Mouse (Mus musculus): ENCODE results near the gene Islr. TPM values are rescaled to one million over a fixed set of nuclear protein-coding genes. Genes with fewer than 3 reads are reported as not detected.

Islr gene
- polyA plus RNA-seq, 1 experiment from 2014 or later, result 210 TPM

DNA sequence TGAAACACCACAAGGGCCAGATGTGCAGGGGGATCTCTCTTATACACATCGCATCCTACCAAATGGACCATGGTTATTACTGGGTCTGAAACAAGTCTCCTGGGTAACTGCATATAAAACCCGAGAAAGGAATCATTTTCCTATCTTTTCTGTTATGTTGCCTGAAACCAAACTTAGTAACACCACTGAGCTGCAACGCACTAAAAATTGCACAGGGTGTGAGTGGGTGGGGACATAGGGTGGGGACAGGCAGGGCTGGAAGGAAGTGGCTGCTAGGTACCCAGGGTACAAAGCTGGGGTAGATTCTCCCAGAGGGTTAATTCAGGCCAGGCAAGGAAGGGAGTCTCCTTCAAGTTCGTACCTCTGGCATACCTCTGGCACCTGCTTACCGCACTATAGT, 38.6 kb upstream of the Islr start:
- Histone ChIP-seq H3K36me3 (0 out of 2 replicates have a peak, but pooled peaks cover 3% of the 10 kb centered on the region), H3K27me3 (no peaks in the 10 kb centered on the region), H3K4me1 (peaks cover 49% of the 10 kb centered on the region), H3K9me3 (no peaks in the 10 kb centered on the region), H3K4me3 (no peak overlapping the region), H3K27ac (peak overlapping the region; percentile 68; the same call in 1 of the 2 replicates), H3K4me2 (replicated peaks) (peak overlapping the region; percentile 30), H3K9ac (no peak overlapping the region)
- ATAC-seq (ENCODE audit: low FRiP score, low read depth), result no peak
- WGBS, result 59% methylated on average over 5 of the region's 5 CpGs

DNA sequence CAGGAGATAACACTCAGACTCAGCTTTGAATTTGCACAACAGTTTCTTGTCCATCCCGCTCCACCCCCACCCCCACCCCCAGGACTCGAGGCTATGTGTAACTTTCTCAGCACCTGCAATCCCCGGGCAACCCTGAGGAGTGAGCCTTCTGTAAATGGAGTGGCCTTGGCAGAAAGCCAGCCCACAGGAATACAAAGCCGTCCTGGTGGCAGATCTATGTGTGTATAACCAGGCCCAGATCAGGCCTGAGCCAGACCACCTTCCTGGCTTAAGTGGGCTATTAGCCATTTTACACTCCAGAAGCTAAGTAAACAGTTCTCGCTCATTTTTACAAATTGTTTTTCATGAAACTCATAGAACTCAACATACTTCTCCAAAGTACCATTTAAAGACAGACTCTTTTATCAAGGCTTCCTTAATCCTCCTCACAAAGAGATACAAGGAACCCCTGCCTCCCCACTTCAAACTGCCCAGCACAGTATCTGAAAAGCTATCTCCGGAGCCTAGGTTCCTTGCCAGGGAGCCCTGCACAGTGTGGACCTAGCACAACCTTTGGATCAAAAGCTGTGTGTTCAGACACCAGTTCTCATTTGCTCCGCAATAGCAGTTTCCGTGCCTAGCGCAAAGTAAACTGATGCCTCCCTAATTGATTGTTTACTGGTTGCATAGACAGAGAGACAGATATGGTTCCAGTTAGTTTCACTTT, 37.8 kb upstream of the Islr start:
- Histone ChIP-seq H3K4me2 (replicated peaks) (peak overlapping the region; percentile 30), H3K4me3 (no peak overlapping the region), H3K36me3 (0 out of 2 replicates have a peak, but pooled peaks cover 3% of the 10 kb centered on the region), H3K27ac (peak overlapping the region; percentile 68), H3K9me3 (no peaks in the 10 kb centered on the region), H3K27me3 (no peaks in the 10 kb centered on the region), H3K4me1 (peaks cover 42% of the 10 kb centered on the region), H3K9ac (0 out of 2 replicates have a peak overlapping the region, but pooled peaks have one; percentile 5)
- 33% methylated on average over 9 of the region's 9 CpGs for WGBS
- ATAC-seq (ENCODE audit: low FRiP score, low read depth), result peak; percentile 40; the same call in 1 of the 2 replicates

DNA sequence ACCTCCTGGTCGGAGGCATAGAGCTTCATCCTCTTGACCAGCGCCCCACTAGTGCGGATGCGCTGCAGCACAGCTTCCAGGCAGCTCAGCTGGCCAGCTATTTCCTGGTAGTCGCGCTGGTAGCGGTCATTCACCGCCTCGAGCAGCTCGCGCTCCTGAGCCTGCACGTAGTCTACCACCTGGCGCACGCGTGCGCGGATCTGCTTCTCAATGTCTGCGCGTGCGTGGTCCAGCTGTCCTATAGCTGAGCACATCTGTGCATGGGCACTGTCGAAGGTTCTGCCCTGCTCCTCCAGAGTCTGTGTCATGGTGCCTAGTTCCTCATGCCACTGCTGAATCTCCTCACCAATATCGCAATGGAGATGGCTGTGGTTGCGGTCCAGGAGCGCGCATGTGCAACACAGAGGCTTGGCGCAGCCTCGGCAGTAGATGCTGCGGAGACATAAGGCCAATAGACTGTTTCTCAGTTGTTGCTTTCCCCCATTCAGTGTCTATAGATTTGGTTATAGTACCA, 30.5 kb upstream of the Islr start:
- Histone ChIP-seq H3K27ac (no peak overlapping the region), H3K27me3 (no peaks in the 10 kb centered on the region), H3K4me2 (replicated peaks) (no peak overlapping the region), H3K9me3 (no peaks in the 10 kb centered on the region), H3K4me1 (peaks cover 16% of the 10 kb centered on the region), H3K9ac (no peak overlapping the region), H3K4me3 (no peak overlapping the region), H3K36me3 (peaks cover 52% of the 10 kb centered on the region)
- 96% methylated on average over 28 of the region's 28 CpGs for WGBS
- ATAC-seq (ENCODE audit: low FRiP score, low read depth), result no peak

GRCm38 (mm10) chr9:58232374-58232773, 28.3 kb upstream of the Islr start:
- 50% methylated on average over 5 of the region's 5 CpGs for WGBS
- H3K4me3 ChIP-seq, result no peak overlapping the region
- H3K9me3 ChIP-seq, result no peaks in the 10 kb centered on the region
- H3K9ac ChIP-seq, result peak overlapping the region; percentile 39; the same call in 1 of the 2 replicates
- ATAC-seq (ENCODE audit: low FRiP score, low read depth), result no peak
- peaks cover 74% of the 10 kb centered on the region for H3K36me3 ChIP-seq
- H3K4me1 ChIP-seq, result peaks cover 16% of the 10 kb centered on the region
- no peaks in the 10 kb centered on the region for H3K27me3 ChIP-seq
- peak overlapping the region; percentile 45; the same call in 1 of the 2 replicates for H3K27ac ChIP-seq
- no peak overlapping the region for H3K4me2 ChIP-seq (replicated peaks)

GRCm38 (mm10) chr9:58231746-58232145, 27.6 kb upstream of the Islr start:
- 41% methylated on average over 6 of the region's 6 CpGs for WGBS
- peaks cover 76% of the 10 kb centered on the region for H3K36me3 ChIP-seq
- no peak; the same call in 1 of the 2 replicates for ATAC-seq (ENCODE audit: low FRiP score, low read depth)
- no peaks in the 10 kb centered on the region for H3K9me3 ChIP-seq
- H3K27ac ChIP-seq, result peak overlapping the region; percentile 45; the same call in 1 of the 2 replicates
- H3K4me3 ChIP-seq, result no peak overlapping the region
- peak overlapping the region; percentile 3; the same call in 1 of the 2 replicates for H3K4me2 ChIP-seq (replicated peaks)
- H3K4me1 ChIP-seq, result peaks cover 16% of the 10 kb centered on the region
- peak overlapping the region; percentile 39; the same call in 1 of the 2 replicates for H3K9ac ChIP-seq
- H3K27me3 ChIP-seq, result no peaks in the 10 kb centered on the region

GRCm38 (mm10) chr9:58228777-58229466, 24.8 kb upstream of the Islr start:
- H3K27me3 ChIP-seq, result no peaks in the 10 kb centered on the region
- 94% methylated on average over 9 of the region's 9 CpGs for WGBS
- H3K4me2 ChIP-seq (replicated peaks), result no peak overlapping the region
- H3K9ac ChIP-seq, result no peak overlapping the region
- H3K4me3 ChIP-seq, result no peak overlapping the region
- H3K9me3 ChIP-seq, result no peaks in the 10 kb centered on the region
- no peak for ATAC-seq (ENCODE audit: low FRiP score, low read depth)
- H3K27ac ChIP-seq, result no peak overlapping the region
- H3K4me1 ChIP-seq, result peaks cover 16% of the 10 kb centered on the region
- H3K36me3 ChIP-seq, result peaks cover 77% of the 10 kb centered on the region

DNA sequence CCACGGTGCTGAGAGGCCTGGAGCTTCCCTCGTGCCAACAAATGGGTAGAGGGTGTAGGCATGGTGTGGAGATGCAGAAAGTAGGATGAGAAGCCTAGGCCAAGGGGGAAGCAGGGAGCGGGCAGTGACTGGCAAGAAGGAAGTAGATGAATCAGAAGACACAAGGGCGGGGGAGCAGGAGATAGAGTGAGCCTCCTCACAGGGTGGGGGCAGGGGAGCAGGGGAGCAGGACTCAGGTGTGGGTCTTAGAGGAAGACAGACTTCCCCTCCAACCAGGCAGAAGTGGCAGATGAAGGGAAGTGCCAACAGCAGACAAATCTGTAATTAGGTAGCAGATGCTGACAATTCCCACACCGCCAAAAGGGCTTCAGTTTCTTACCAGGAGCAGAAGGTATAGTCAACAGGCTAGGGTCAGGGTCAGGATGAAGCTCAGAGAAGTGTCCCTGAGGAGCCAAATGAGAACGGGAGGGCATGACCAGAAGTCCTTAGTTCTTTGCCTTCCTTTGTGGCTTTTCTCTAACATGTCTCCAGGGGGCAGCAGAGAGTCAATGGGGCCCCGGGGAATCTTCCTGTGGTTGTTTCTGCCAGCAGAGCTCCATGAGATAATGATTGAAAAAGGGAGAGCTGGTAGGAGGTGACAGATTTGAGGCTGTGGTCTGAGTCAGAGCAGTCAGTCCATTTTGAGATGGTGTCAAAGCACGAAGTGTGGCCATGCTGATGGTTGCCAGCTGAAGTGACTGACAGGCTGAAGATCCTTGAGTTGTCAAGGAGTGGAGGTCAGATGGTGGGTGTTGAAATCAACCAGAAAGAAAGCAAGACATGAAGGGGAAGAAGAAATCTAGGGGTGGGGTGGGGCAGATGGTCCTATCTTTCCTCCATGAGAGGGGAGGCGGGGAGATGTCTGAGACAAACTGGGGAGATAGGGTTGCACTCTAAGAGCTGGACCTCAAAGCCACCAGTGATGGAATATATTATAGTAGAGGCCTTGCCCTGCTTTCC, 22.1 kb upstream of the Islr start:
- Histone ChIP-seq H3K27me3 (no peaks in the 10 kb centered on the region), H3K36me3 (peaks cover 76% of the 10 kb centered on the region), H3K27ac (no peak overlapping the region), H3K4me1 (no peaks in the 10 kb centered on the region), H3K9ac (no peak overlapping the region), H3K4me2 (replicated peaks) (no peak overlapping the region), H3K9me3 (no peaks in the 10 kb centered on the region), H3K4me3 (no peak overlapping the region)
- no peak for ATAC-seq (ENCODE audit: low FRiP score, low read depth)
- 69% methylated on average over 9 of the region's 9 CpGs for WGBS

GRCm38 (mm10) chr9:58224356-58224755, 20.2 kb upstream of the Islr start:
- WGBS, result 95% methylated on average over 2 of the region's 2 CpGs
- Histone ChIP-seq H3K4me1 (0 out of 2 replicates have a peak, but pooled peaks cover 10% of the 10 kb centered on the region), H3K4me2 (replicated peaks) (no peak overlapping the region), H3K9me3 (no peaks in the 10 kb centered on the region), H3K36me3 (peaks cover 74% of the 10 kb centered on the region), H3K4me3 (no peak overlapping the region), H3K9ac (no peak overlapping the region), H3K27me3 (no peaks in the 10 kb centered on the region), H3K27ac (no peak overlapping the region)
- no peak for ATAC-seq (ENCODE audit: low FRiP score, low read depth)

- Histone ChIP-seq H3K9ac (no peak overlapping the region), H3K4me3 (no peak overlapping the region), H3K27me3 (no peaks in the 10 kb centered on the region), H3K4me2 (replicated peaks) (0 out of 2 replicates have a peak overlapping the region, but pooled peaks have one; percentile 9), H3K9me3 (no peaks in the 10 kb centered on the region), H3K27ac (no peak overlapping the region), H3K36me3 (peaks cover 46% of the 10 kb centered on the region), H3K4me1 (0 out of 2 replicates have a peak, but pooled peaks cover 10% of the 10 kb centered on the region)
- 61% methylated on average over 24 of the region's 24 CpGs for WGBS
- ATAC-seq (ENCODE audit: low FRiP score, low read depth), result peak; percentile 66; the same call in 1 of the 2 replicates
Measured at GRCm38 (mm10) chr9:58220218-58220903, 16.3 kb upstream of the Islr start.

GRCm38 (mm10) chr9:58218539-58218938, 14.4 kb upstream of the Islr start:
- Histone ChIP-seq H3K4me3 (no peak overlapping the region), H3K9me3 (no peaks in the 10 kb centered on the region), H3K27me3 (peaks cover under 1% of the 10 kb centered on the region; the same call in 1 of the 2 replicates), H3K27ac (no peak overlapping the region), H3K9ac (no peak overlapping the region), H3K36me3 (peaks cover 35% of the 10 kb centered on the region), H3K4me2 (replicated peaks) (no peak overlapping the region), H3K4me1 (peaks cover 24% of the 10 kb centered on the region)
- WGBS, result 92% methylated on average over 3 of the region's 3 CpGs
- no peak for ATAC-seq (ENCODE audit: low FRiP score, low read depth)

- no peak overlapping the region for H3K4me3 ChIP-seq
- peaks cover 6% of the 10 kb centered on the region; the same call in 1 of the 2 replicates for H3K27me3 ChIP-seq
- ATAC-seq (ENCODE audit: low FRiP score, low read depth), result no peak
- no peak overlapping the region for H3K27ac ChIP-seq
- WGBS, result 54% methylated on average over 6 of the region's 6 CpGs
- H3K9ac ChIP-seq, result no peak overlapping the region
- H3K4me1 ChIP-seq, result peaks cover 24% of the 10 kb centered on the region
- H3K36me3 ChIP-seq, result peaks cover 18% of the 10 kb centered on the region
- H3K9me3 ChIP-seq, result no peaks in the 10 kb centered on the region
- no peak overlapping the region for H3K4me2 ChIP-seq (replicated peaks)
Measured at GRCm38 (mm10) chr9:58216402-58216801, 12.3 kb upstream of the Islr start.
